Mouse (Mus musculus): ENCODE results near the gene Mob4.

- TF ChIP-seq CTCF (IDR thresholded peaks at IDR 0.05; ENCODE audit: control insufficient read depth, insufficient read depth, insufficient read length) (no peak), CEBPB (IDR thresholded peaks at IDR 0.05; ENCODE audit: low read depth) (no peak), MAX (IDR thresholded peaks at IDR 0.05) (no peak), MYOG (IDR thresholded peaks at IDR 0.05; ENCODE audit: control insufficient read depth, extremely low read depth, insufficient read length) (no peak)
Measured at GRCm38 (mm10) chr1:55160218-55160617, 29.2 kb downstream of the Mob4 start.
